Mouse (Mus musculus) natural killer cell, adult 2 months (primary cell): ENCODE measurements around the gene Prkab2.

ENCODE experiments used
- DNase-seq, 2 experiments: peaks; one replicate each; pipeline ENCODE4 v3.0.0; 2022; ENCODE audit warnings: low spot score in 2 of 2

Gene Prkab2

DNA sequence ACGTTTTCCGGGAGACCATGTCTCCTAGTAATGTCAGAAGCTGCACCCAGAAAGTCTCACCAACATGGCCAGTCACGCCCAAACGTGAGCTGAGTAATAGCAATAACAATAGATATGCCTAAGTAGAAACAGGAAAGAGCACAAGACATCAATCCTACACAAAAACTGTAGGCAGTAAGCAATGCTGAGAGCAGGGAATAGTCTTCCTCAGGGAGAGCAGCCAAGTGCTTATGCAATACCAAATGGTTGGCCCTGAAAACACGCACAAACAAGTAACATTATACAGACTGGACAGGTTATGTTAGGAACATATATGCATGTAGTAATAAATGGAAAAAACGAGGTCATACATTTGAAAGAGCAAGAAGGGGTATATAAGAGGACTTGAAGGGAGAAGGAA, 8.5 kb upstream of the Prkab2 start:
- DNase-seq: no peak

DNA sequence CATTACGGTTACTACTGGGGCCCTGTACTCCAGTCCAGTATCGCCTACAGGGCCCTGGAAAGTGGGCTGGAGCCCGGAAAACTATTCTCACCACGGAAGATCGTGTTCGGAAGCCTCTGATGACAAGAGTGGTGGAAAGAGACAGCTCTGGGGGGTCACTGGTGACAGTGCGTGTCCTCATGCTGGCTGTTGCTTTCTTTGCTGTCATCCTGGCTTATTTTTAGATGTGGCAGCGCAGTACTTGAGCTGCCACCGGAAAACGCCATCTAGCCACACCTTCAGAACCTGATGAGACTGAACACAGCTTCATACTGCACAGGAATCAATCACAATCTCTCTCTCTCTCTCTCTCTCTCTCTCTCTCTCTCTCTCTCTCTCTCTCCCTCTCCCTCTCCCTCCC, 6.4 kb upstream of the Prkab2 start:
- no peak for DNase-seq

DNA sequence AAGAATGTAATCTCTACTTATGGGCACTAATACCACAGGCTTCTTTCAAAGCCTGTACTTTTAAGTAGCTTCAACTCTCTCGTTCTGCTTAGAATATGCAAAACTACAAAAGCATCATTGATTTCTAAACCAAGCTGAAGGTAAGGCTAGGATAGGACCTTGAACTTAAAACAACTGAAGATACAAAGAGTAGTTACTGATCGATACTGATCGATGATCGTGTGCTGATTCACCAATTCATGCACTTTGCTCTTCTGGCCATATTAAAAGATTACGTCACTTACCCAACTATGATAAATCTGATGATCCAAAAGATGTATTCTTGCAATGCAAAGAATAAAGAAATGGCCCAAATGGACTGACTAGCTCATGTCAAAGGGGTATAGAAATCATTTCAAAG, 4.2 kb upstream of the Prkab2 start:
- DNase-seq: no peak

DNA sequence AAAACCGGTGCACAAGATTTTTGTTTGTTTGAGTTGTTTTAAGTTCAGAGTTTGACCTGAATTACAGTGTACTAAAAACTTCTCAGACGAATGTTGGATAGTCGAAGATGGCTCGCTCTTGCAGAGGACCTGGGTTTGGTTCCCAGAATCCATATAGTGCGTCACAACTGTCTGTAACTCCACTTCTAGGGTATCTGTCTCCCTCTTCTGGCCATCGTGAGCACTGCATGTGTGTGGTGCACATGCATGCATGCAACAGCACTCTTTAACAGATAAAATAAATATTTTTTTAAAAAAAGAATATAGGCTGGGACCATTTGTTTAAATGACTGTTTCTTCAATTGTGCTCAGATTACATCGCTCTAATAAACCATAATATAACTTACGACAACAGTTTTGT, 3.1 kb upstream of the Prkab2 start:
- DNase-seq: peak; percentile 24 to 49

DNA sequence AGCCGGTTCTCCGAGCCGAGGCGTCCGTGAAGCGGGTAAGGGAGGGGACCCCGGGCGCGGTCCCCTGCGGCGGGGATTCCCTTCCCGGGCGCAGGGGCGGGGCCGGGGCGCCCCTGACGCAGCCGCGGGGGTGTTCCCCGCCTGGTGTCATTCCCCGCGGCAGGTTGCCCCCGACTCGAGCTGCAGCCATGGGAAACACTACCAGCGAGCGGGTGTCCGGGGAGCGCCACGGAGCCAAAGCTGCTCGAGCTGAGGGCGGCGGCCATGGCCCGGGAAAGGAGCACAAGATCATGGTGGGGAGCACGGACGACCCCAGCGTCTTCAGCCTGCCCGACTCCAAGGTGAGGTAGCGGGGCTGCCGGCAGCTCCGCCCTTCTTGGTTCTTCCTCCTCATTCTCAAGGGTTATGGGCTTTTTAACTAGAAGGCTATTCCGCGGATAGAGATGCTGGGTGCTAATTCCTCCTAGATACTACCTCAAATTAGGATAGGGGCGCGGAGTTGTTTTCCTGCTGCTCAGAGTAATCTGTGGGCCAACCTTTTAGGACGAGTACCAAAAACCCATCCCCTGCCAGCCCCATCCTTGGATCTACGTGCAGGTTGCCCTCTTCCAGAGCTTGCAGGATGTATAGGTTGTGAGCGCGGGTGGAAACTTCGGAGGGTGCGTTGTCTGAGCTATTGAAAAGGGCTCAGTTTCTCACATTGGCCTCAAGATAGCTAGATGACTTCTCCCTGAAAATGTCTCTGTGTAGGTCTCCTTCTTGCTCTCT, 617 bp downstream of the Prkab2 start:
- no peak for DNase-seq

DNA sequence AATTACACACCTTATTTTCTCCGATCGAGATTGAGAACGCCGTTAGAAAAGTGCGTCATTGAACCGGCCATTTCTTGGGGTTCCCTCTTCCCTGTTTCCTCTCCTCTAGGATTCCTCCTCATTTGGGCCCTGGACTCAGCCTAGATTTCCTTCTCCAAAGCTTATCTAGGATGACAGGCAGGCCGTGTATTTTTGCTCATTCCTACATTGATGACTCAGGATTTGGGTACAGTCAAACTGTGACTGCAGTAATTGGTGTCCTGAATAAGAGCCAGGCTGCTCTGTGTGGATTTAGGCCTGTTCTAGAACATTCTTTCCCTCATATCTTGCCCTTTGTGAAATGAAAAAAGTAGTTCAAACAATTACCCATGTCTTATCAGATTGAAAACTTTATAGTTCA, 1.8 kb downstream of the Prkab2 start:
- DNase-seq: no peak

DNA sequence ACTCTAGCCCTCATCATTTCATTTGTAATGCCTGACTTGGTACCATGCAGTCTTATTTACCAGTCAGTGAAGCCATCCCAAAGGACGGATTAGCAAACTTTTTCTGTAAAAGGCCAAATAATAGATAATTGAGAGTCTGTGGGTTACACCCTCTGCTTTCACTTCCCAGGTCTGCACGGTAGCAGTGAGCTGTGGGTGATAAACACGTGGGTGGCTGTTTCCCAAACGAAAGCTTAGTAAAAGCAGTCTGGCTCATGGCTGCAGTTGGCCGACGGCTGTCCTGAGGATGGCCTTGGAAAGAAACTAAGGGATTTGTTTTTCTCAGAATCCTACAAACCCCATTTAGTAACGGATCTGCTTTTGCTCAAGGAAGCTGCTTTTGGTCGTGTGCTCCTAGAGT, 3.2 kb downstream of the Prkab2 start:
- DNase-seq: no peak

DNA sequence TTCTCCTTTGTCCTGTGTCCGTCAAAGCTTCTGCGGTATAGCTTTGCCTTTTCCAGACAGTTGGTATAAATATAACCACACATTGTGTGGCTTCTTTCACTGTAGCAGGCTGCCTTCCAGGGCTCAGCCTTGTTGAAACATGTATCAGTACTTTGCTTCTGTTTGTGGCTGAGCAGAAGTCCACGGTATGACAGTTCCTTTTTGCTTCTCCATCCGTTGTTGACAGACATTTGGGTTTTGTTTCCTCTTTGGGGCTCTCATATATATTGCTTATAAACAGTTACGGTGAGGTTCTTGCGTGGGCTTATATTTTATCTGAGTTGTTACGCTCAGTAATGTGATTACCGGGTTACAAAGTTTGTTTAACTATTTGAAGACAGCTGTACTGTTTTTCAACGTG, 7.5 kb downstream of the Prkab2 start:
- DNase-seq: no peak

DNA sequence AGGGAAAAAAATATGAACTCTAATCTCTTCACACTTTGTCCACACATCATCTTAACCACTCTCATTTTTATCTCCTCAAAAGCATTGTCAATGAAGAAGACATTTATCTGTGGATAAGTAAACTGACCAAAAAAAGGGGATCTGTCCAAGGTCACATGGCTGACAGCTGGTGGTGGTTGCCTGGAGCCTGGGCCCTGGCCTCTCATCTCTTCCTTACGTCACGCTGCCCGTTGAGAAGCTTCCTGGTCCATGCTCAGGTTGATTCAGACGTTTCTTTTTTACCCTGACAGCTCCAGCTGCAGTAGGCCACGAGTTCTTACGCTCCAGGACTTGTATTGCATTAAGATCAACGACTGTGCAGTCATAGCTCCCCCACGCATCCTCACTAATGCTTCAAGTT, 8.2 kb downstream of the Prkab2 start:
- DNase-seq: no peak

DNA sequence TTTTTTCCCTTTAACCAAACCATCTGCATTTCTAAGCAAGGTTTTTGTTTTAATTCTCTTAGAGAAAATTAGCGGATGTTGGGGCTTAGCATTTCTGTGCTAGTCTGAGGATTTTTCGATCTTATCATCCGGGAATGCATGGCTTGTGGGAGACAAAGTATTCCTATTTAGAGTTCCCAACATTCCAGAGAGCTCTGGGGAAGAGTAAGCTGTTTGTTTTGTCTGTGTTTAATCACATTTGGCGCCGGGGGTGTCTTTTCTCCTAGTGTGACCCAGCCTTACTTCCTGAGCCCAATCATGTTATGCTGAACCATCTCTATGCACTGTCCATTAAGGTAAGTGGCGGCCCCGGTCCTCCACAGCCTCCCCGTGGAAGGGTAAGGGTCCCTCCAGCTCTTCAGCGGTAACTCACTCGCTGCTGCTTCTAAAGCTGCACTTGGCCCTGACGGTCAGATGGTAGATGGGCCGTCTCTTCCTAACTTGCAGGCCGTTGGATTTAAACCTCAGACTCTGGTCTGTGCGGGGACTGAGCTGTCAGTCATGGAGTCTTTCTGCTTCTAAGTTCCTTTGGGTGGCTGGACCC, 9.2 kb downstream of the Prkab2 start:
- no peak for DNase-seq

DNA sequence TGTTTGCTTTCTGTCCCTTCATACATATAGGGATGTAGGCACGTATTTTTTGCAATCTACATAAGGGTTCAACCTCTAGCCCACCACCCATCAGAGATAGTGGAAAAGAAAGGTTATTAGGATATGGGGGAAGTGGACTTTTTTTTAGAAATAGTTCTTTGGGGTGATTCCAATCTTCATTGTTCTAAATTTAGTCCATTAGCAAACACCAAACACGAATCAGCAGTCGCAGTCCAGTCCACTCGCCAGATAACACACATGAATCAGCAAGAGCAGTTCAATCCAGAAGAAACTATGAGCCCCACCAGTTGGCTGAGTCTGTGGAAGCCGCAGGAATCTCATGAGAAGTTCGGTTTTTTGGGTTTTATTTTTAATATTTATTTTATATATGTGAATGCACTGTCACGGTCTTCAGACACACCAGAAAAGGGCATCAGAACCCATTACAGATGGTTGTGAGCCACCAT, 16.7 kb downstream of the Prkab2 start, which contains the start of gene Gm17651:
Gene Gm17651 (minus strand): TSS at position 51 of the 467 bp plus-strand sequence.
- DNase-seq: no peak

DNA sequence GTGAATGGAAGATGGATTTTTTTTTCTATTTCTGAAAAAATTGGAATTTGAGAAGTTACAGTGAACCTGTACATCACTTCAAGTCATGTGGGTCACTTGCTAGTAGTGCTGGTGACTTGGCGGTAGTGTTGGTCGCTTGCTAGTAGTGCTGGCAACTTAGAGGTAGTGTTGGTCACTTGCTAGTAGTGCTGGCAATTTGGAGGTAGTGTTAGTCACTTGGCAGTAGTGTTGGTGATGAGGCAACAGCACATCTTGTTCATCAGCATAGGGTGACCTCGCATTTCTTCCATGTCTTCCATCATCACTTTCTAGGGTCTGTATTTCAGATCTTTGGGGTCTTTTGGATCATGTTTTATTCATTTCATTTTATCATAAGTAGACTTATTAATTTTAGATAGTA, 18.1 kb downstream of the Prkab2 start:
- DNase-seq: no peak

DNA sequence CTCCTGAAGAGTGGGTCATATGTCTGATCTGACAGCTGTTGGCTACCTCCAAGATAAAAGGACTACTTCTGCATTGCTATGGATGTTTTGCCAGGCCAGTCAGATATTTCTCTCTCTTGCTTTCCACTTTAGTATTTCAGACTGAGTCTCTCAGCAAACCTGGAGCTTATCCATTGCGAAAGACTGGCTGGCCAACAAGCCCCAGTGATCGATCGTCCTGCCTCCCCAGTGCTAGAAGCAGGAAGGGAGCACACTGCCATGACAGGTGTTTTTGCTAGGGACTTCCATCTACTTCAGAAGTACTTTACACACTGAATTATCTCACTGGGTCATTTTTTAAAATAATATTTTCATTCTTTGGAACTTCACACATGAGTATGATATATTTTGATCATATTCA, 20.4 kb downstream of the Prkab2 start:
- DNase-seq: no peak

DNA sequence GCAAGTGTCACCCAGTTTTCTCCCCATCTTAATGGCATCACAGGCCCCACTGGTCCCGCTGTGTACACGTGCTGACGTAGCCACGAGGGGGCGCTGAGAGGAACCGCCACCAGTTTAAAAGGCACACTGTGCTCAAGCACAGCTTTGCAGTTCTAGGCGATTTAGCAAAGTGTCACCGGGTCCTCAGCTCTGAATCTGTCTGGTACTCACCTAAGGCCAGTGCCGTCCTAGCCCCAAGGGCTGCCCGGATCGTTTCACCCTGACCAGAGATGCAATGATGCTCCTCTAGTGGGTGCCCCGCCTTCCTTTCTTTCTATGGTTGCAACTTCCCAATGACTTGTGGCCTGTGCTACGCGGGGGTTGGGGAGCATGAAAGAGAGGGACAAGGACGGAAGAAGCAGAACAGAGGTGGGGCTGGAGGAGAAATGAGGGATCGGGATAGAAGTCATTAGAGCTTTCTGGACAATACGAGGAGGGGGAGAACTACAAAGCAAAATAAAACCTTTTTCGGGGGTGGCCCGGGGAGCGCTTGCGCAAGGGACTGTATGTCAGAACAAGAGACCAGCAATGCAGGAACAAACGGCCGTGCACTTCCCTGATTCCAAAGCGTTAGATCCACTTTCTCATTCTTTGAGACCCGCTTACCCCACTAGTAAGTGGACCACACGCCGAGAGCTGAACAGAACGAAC, 22.8 kb downstream of the Prkab2 start:
- DNase-seq: peak; percentile 80 to 86

DNA sequence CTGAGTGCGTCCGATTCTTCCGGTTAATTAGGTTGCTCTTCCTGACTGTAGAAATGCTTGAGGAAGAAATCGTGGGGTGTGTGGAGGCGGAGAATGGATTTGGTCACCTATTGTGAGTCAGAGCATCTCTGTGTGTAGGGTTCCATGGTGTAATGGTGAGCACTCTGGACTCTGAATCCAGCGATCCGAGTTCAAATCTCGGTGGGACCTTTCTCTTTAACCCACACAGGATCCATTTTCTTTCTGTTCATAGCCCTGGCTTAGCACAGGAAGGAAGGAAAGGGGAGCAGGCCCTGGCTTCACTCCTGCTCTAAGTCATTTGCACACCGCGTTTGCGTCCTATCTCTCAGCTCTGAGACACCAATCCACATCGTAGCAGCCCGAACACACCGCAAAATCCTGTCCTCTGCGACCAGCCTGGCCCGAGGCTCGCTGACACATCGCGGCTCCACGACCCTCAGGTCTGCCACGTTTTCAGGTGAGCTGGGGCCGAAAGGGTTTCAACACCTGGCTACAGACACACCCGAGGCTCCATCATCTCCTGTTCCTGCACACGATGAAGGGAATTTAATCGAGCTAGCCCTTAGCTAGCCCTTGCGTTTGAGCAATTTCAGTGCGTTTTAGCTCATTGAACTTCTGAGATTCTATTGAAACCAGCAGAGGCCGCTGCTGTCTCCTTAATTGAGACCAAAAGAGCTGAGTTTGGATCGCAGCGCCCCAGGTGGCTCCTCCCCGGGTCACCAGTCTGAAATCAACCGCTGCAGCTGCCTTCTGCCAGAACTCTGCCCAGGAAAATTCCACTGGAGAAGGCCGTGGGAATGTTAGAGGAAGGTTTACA, 23.5 kb downstream of the Prkab2 start:
- peak; percentile 57 to 74 for DNase-seq

DNA sequence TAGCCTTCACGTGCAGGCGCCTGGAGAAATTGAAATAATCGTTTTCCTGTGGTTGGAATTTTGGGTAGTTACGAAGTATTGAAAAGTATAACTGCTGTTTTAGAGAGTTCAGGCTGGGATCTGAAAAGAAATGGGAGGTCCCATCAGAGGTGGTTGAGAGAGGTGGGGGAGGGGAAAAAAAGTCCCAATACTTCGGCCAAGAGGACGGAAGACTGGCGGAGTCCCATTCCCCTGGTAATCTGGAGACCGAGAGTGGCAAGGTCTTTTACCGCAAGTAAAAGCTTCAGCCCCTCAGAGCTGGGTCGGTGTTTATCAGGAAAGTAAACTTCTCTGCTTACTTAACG, 24.1 kb downstream of the Prkab2 start:
- DNase-seq: no peak

DNA sequence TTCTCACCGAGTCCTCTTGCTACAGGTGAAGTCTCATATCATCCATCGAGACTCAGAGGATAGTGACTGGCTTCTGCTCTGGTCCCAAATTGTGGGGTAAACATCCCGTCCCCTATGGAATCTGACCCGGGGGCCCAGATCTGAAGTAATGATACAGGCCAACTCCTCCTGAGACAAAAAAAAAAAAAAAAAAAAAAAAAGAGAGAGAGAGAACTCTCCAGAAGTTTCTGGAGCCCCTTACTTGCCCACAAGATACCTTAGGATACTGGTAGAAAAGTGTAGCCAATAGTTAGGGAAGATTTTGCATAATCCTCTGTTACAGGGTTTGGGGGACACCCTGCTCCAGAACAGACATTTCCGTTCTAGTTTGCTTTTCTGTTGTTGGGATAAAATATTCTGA, 24.6 kb downstream of the Prkab2 start:
- no peak for DNase-seq

DNA sequence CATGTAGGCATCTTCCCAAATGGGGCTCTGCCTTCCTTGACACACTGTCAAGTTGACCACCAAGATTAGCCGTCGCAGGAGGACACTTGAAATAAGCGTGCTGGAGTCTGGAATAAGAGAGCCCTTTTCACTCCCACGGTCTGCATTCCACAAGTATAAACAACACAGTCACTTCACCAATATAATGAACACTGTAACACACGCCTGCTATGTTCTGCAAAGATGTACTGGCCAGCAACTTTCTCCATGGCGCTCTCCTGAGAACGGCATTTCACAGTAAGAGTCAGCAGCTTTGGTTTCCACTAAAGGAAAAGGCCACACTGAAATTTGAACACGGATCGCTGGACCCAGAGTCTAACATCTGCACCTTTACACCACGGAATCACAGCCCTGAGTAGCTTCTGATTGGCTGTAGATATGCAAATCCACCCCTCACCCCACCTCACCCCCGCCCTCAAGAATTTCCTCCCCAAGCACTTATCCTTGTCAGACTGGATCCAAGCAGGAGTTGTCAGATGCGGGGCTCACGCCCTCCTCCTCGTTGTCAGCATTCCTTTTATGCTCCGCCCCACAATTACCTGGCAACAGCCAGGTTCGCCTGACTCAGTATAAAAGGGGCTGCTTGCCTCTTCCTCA, 25.7 kb downstream of the Prkab2 start:
- DNase-seq: no peak

DNA sequence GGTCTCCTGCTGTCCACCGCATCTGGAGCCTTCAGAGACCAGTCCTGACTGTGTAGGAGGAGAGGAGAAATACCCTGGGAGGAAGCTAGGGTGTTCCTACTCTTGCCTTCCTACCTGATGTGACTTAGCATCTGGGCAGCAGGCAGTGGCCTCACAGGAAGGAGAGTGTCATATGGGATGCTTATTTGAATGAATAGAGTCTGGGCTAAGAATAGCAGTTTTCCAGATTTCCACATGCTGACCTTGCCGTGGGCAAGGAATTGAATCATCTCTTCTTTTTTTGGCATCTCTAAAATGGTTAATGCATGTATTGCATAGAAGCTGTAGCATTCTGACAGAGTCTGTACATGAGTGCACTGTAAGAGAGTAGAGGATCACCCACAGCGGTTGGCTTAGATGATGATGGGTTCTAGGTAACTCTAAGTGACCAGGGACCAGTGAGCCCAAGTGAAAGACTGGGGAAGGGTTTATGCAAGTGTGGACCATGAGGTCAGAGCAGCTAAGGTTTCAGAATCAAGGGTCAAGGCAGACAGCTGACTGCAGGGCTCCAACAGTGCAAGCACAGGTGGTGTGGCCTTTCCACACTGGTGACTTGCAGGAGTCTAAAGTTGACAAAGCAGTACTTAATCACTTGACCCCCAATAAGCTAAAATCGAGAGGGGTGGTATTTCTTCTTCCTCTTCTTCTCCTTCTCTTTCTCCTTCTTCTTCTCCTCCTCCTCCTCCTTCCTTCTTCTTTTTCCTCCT, 28.6 kb downstream of the Prkab2 start:
- no peak for DNase-seq

DNA sequence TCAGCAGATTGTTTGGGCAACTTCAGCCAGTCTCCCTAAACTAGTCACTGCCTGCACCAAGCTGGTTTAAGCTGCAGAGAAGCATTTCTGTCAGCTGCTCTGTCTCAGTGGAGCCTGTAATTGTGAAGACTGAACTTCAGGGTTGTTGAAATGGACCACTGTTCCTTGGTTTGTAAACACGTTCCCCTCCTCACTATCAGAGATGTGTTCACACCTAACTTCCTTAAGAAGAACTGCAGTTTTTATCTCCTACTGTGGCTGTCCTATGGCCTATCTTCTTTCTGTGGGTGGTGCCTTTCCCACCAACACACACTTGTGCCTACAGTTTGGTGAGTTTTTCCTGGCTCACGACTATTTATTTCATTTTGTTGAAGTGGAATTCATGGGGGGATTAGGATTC, 31.3 kb downstream of the Prkab2 start:
- no peak for DNase-seq

DNA sequence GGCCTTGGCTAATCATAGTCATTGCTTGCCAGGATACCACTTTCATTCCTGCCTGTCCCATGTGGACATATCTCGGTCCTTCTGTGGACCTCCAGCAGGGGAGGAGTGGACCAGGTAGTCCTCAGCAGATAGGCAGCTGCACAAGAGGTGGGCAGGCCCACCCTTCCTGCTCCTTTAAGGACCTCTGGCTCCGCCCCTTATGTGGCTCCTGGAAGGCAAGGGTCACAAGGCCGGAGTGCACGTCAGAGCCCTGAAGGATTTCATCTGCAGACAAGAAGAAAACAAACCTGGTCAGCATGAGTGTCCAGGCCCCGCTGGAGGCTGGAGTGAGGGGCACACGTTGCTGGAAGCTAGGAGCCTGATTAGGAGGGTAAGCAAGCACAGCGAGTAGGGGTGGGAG, 32.6 kb downstream of the Prkab2 start:
- no peak for DNase-seq
